In the genomic region with DNA sequence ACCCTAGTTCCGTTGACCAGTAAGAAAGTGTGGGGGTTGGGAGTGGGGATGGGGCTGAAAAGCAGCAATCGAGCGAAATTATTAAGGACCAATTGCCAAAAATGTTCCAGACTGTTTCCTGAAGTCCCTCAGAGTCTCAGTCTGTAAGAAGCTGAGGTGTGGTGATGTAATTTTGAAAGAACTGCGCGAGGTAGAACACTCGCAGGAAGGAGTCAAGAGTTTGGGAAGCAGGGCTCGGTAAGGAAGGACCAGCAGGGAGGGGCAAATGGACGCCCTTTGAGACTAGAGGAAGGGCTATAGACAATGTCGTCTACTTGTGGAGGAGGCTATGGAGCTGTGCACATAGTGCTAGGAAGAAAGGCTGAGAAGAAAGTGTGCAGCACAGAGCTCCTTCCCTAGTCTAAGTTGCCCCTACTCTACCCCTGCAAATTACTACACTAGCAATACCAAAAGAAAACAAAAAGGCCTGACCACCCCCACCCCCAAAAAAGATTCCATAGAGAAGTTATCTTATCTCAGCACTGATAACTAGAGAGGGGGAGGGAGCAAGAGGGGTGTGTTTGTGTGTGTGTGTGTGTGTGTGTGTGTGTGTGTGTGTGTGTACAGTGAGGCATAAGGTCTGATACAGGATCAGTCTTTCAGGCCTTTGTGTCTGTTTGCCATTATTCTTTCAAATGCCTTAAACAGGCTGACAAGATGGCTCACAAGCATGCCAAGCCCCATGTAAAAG, we compare ENCODE assay signal across 9 mouse cellular contexts. TPM values are rescaled to one million over a fixed set of nuclear protein-coding genes. Genes with fewer than 3 reads are reported as not detected.
A peak's percentile ranks its signal among the peaks of the same experiment; 100 is the strongest.
DNase-seq lines count a peak whose midpoint lies in the region; ATAC-seq and TF ChIP-seq lines count a peak whose summit lies in the region.
"Had no signal": no experiment of that assay in that cellular context is flagged by ENCODE, and none has a peak within 500 bp of the region (broad histone marks: within the 10 kb centered on the region; RNA-seq: fewer than 3 reads in every experiment).

No protein-coding gene starts in this region.

- TF ChIP-seq POLR2A in lung, adult 2 months (IDR thresholded peaks at IDR 0.05; ENCODE audit: borderline replicate concordance, extremely low read depth, low read depth, low read length) = no peak

- DNase-seq in lung, postnatal 0 days (ENCODE audit: low spot score) = peak; percentile 60
- DNase-seq in lung, adult 2 months = no peak
- DNase-seq in right cerebral cortex, postnatal 25 days = no peak
- no peak for DNase-seq in layer of hippocampus, postnatal 14 days (ENCODE audit: low spot score in 2 of 2)
- DNase-seq in right cerebral cortex, postnatal 36 days (ENCODE audit: low spot score in 2 of 2) = no peak
- DNase-seq: thymus, adult 2 months had no signal

- 7% methylated on average over 9 of the region's 9 CpGs for WGBS in lung, postnatal 0 days
- WGBS in lung, adult 2 months = 14% methylated on average over 9 of the region's 9 CpGs
- WGBS in forebrain, embryonic 13.5 days = 26% methylated on average over 9 of the region's 9 CpGs
- WGBS in liver, embryonic 12.5 days (ENCODE audit: insufficient replicate concordance) = 28% methylated on average over 9 of the region's 9 CpGs
- WGBS in stomach, embryonic 16.5 days = 15% methylated on average over 9 of the region's 9 CpGs

- peak overlapping the region; percentile 63 for H3K27ac ChIP-seq in lung, postnatal 0 days (ENCODE audit: low read length)
- no peak overlapping the region; the same call in 1 of the 2 replicates for H3K27ac ChIP-seq in forebrain, embryonic 13.5 days
- H3K27ac ChIP-seq in liver, embryonic 12.5 days = peak overlapping the region; percentile 66
- H3K27ac ChIP-seq in stomach, embryonic 16.5 days (ENCODE audit: low read length) = peak overlapping the region; percentile 90

- H3K36me3 ChIP-seq in lung, postnatal 0 days (ENCODE audit: insufficient read depth, low read length) = no peaks in the 10 kb centered on the region
- no peaks in the 10 kb centered on the region for H3K36me3 ChIP-seq in forebrain, embryonic 13.5 days (ENCODE audit: poor library complexity, severe bottlenecking)
- H3K36me3 ChIP-seq in liver, embryonic 12.5 days = no peaks in the 10 kb centered on the region
- no peaks in the 10 kb centered on the region for H3K36me3 ChIP-seq in stomach, embryonic 16.5 days (ENCODE audit: control insufficient read depth, insufficient read depth, low read length)

- H3K4me2 ChIP-seq in lung, postnatal 0 days (replicated peaks; ENCODE audit: low read depth, low read length) = peak overlapping the region; percentile 82
- H3K4me2 ChIP-seq in forebrain, embryonic 13.5 days = peak overlapping the region; percentile 68
- H3K4me2 ChIP-seq in liver, embryonic 12.5 days = peak overlapping the region; percentile 90
- peak overlapping the region; percentile 92 for H3K4me2 ChIP-seq in stomach, embryonic 16.5 days (ENCODE audit: low read depth, low read length)

- no peaks in the 10 kb centered on the region for H3K9me3 ChIP-seq in lung, postnatal 0 days (ENCODE audit: low read length)
- no peaks in the 10 kb centered on the region for H3K9me3 ChIP-seq in forebrain, embryonic 13.5 days (replicated peaks)
- no peaks in the 10 kb centered on the region for H3K9me3 ChIP-seq in liver, embryonic 12.5 days (replicated peaks)
- no peaks in the 10 kb centered on the region for H3K9me3 ChIP-seq in stomach, embryonic 16.5 days (replicated peaks; ENCODE audit: control insufficient read depth, low read length)

- ATAC-seq in lung, postnatal 0 days = no peak
- no peak for ATAC-seq in forebrain, embryonic 13.5 days
- ATAC-seq in liver, embryonic 12.5 days = no peak
- ATAC-seq in stomach, embryonic 16.5 days (ENCODE audit: insufficient read depth, low FRiP score) = no peak

- H3K4me3 ChIP-seq in lung, postnatal 0 days (ENCODE audit: low read depth, low read length) = no peak overlapping the region
- no peak overlapping the region for H3K4me3 ChIP-seq in lung, adult 2 months (replicated peaks; ENCODE audit: extremely low read depth, low read depth, low read length)
- peak overlapping the region; percentile 50; the same call in 1 of the 2 replicates for H3K4me3 ChIP-seq in forebrain, embryonic 13.5 days
- H3K4me3 ChIP-seq in liver, embryonic 12.5 days = peak overlapping the region; percentile 63
- H3K4me3 ChIP-seq in stomach, embryonic 16.5 days (replicated peaks; ENCODE audit: low read length) = peak overlapping the region; percentile 54

- TF ChIP-seq EP300 in lung, postnatal 0 days (IDR thresholded peaks at IDR 0.05) = no peak

- H3K4me1 ChIP-seq in lung, postnatal 0 days (ENCODE audit: insufficient read depth, low read depth, low read length) = peaks cover 5% of the 10 kb centered on the region; the same call in 1 of the 2 replicates
- H3K4me1 ChIP-seq in lung, adult 2 months (ENCODE audit: control insufficient read depth, insufficient read depth, low read length) = peaks cover 5% of the 10 kb centered on the region
- peaks cover 13% of the 10 kb centered on the region for H3K4me1 ChIP-seq in forebrain, embryonic 13.5 days
- peaks cover 27% of the 10 kb centered on the region for H3K4me1 ChIP-seq in liver, embryonic 12.5 days
- peaks cover 14% of the 10 kb centered on the region for H3K4me1 ChIP-seq in stomach, embryonic 16.5 days (ENCODE audit: control insufficient read depth, insufficient read depth, low read length)

- no peak for TF ChIP-seq CTCF in lung, postnatal 0 days (IDR thresholded peaks at IDR 0.05)
- TF ChIP-seq CTCF in lung, adult 2 months (IDR thresholded peaks at IDR 0.05; ENCODE audit: insufficient read depth, low read length) = no peak

- no peak overlapping the region; the same call in 1 of the 2 replicates for H3K9ac ChIP-seq in lung, postnatal 0 days (replicated peaks; ENCODE audit: low read depth)
- peak overlapping the region; percentile 61 for H3K9ac ChIP-seq in forebrain, embryonic 13.5 days
- H3K9ac ChIP-seq in liver, embryonic 12.5 days = peak overlapping the region; percentile 78
- H3K9ac ChIP-seq in stomach, embryonic 16.5 days (ENCODE audit: low read length) = peak overlapping the region; percentile 73

- H3K27me3 ChIP-seq in lung, postnatal 0 days (replicated peaks; ENCODE audit: insufficient read depth, low read length) = no peaks in the 10 kb centered on the region
- H3K27me3 ChIP-seq in forebrain, embryonic 13.5 days = no peaks in the 10 kb centered on the region
- no peaks in the 10 kb centered on the region for H3K27me3 ChIP-seq in liver, embryonic 12.5 days (replicated peaks)
- no peaks in the 10 kb centered on the region for H3K27me3 ChIP-seq in stomach, embryonic 16.5 days (ENCODE audit: control insufficient read depth, insufficient read depth, low read length)

RNA-seq across cellular contexts. Expression of gene Ahcy, which starts 22.5 kb away (rescaled TPM):
- 13.3 and 14.4 TPM in 2 replicates for polyA plus RNA-seq in lung, postnatal 0 days (2015; fragmentation: Nextera tagmentation; extraction: Ambion mirVana)
- polyA plus RNA-seq in lung, adult 2 months (2012; rRNA removed) = 19.2 and 27.8 TPM in 2 replicates
- 53.9 and 57.0 TPM in 2 replicates for polyA plus RNA-seq in forebrain, embryonic 13.5 days (2015; fragmentation: Nextera tagmentation; extraction: Ambion mirVana)
- polyA plus RNA-seq in liver, embryonic 12.5 days (2016; fragmentation: Nextera tagmentation; extraction: Ambion mirVana) = 65.4 and 67.1 TPM in 2 replicates
- polyA plus RNA-seq in stomach, embryonic 16.5 days (2015; fragmentation: Nextera tagmentation; extraction: Ambion mirVana) = 52.4 and 56.2 TPM in 2 replicates
- 10 to 100 TPM; 12.2 to 13.0 TPM for total RNA-seq in layer of hippocampus, postnatal 14 days (2021)

RNA-seq across cellular contexts. Expression of gene Gm14226, which starts 33.7 kb away (rescaled TPM):
- polyA plus RNA-seq in lung, postnatal 0 days (2015; fragmentation: Nextera tagmentation; extraction: Ambion mirVana) = 0.12 TPM in 2 replicates
- polyA plus RNA-seq in lung, adult 2 months (2012; rRNA removed) = 0.03 and 0.05 TPM in 2 replicates
- polyA plus RNA-seq in forebrain, embryonic 13.5 days (2015; fragmentation: Nextera tagmentation; extraction: Ambion mirVana) = 0.06 and 0.14 TPM in 2 replicates
- 0.53 and 0.62 TPM in 2 replicates for polyA plus RNA-seq in liver, embryonic 12.5 days (2016; fragmentation: Nextera tagmentation; extraction: Ambion mirVana)
- polyA plus RNA-seq in stomach, embryonic 16.5 days (2015; fragmentation: Nextera tagmentation; extraction: Ambion mirVana) = 1.5 and 2.4 TPM in 2 replicates
- total RNA-seq in layer of hippocampus, postnatal 14 days (2021) = under 1 TPM; 0.18 to 0.19 TPM

Comparison
In these comparisons a context has a peak if more than half of its experiments do, and no peak if none do; other contexts are left out.
1. H3K4me3 ChIP-seq: peak in forebrain, embryonic 13.5 days (single experiment), liver, embryonic 12.5 days (single experiment) and stomach, embryonic 16.5 days (single experiment); none in lung, postnatal 0 days (single experiment) and lung, adult 2 months (single experiment).
2. Peak in every context shown above with its lines, with median percentiles within 50 percentile points of each other: H3K4me2 ChIP-seq.